Mouse (Mus musculus) E14TG2a.4 (cell line): ENCODE data around the gene Psmd11.
"Not testable (repeated sequence)": the region's sequence is repeated elsewhere in the genome, so short reads cannot be mapped to it uniquely, and the experiment has no call there.

Experiments used
- H3K27me3 ChIP-seq: 2 replicates; pipeline ENCODE4 v1.6.1; 2014; ENCODE audit warnings: low read length, control low read depth; ENCODE audit not compliant: insufficient read depth
- H3K36me3 ChIP-seq: 2 replicates; pipeline ENCODE4 v1.6.1; 2014; ENCODE audit warnings: low read length, control low read depth; ENCODE audit not compliant: insufficient read depth
- H3K4me1 ChIP-seq: replicated peaks from 2 replicates; pipeline ENCODE4 v1.6.1; 2014; ENCODE audit warnings: low read depth, low read length, control low read depth
- H3K4me3 ChIP-seq: replicated peaks from 2 replicates; pipeline ENCODE4 v1.5.1; 2014; ENCODE audit warnings: mild to moderate bottlenecking, low read length
- H3K9me3 ChIP-seq: 2 replicates; pipeline ENCODE4 v1.6.1; 2014; ENCODE audit warnings: low read length, control low read depth
- CTCF ChIP-seq: conservative IDR thresholded peaks from 2 replicates; pipeline ENCODE4 v1.5.1; 2014; ENCODE audit warnings: low read length
- NANOG ChIP-seq: IDR thresholded peaks from 2 replicates; pipeline ENCODE4 v1.6.1; 2014; ENCODE audit warnings: borderline replicate concordance, low read length, mixed read lengths
- POU5F1 ChIP-seq: IDR thresholded peaks from 2 replicates; pipeline ENCODE4 v1.6.1; 2014; ENCODE audit warnings: low read length, borderline replicate concordance

The Psmd11 gene

DNA sequence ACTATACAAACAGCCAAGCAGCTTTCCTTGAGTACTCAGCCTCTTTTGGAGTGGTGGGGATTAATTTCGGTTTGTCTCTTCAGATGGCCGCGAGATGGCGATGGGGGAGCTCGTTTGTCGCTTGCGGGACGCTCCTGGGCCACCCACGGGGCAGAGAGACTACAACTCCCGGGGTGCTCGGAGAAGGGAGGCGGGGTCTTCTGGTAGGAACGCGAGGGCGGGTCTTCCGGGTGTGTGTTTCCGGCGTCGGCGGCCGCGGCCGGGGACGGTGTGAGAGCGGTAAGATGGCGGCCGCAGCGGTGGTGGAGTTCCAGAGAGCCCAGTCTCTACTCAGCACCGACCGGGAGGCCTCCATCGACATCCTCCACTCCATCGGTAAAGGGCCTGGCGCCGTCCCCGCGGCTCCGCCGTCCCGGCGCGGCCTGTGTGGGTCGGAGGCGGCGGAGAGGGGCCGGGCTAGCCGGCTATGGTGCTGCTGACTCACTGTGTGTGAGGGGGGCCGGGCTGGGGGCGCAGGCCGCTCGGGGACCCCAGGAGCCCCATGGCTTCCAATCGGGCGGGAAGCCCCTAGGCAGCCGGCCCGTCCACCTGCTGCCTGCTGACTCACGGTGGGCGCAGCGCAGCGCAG is at the start of gene Psmd11:
TSS of gene Psmd11 (plus strand) at position 235 of the 628 bp plus-strand sequence.
- H3K27me3 ChIP-seq, result no peaks in the 10 kb centered on the region
- H3K4me3 ChIP-seq, result peak within 1 kb of the TSS; percentile 99
- no peak for TF ChIP-seq NANOG
- no peak; the same call in 1 of the 2 replicates for TF ChIP-seq CTCF
- no peak for TF ChIP-seq POU5F1
- no peaks in the 10 kb centered on the region for H3K9me3 ChIP-seq
- peaks cover 18% of the 10 kb centered on the region for H3K36me3 ChIP-seq
- peaks cover 18% of the 10 kb centered on the region for H3K4me1 ChIP-seq

GRCm38 (mm10) chr11:80379184-80379583 is 49.2 kb upstream of the Psmd11 start:
- peaks cover 16% of the 10 kb centered on the region for H3K36me3 ChIP-seq
- not testable (repeated sequence) for H3K4me3 ChIP-seq, H3K9me3 ChIP-seq, H3K27me3 ChIP-seq
- peaks cover 18% of the 10 kb centered on the region for H3K4me1 ChIP-seq

- no peaks in the 10 kb centered on the region for H3K27me3 ChIP-seq
- no peak for TF ChIP-seq NANOG
- no peak for TF ChIP-seq CTCF
- no peak for TF ChIP-seq POU5F1
- H3K36me3 ChIP-seq, result peaks cover 36% of the 10 kb centered on the region
- H3K9me3 ChIP-seq, result no peaks in the 10 kb centered on the region
- peaks cover 41% of the 10 kb centered on the region for H3K4me1 ChIP-seq
- peak overlapping the region; percentile 99 for H3K4me3 ChIP-seq
Measured at GRCm38 (mm10) chr11:80382626-80383018, 45.8 kb upstream of the Psmd11 start.

DNA sequence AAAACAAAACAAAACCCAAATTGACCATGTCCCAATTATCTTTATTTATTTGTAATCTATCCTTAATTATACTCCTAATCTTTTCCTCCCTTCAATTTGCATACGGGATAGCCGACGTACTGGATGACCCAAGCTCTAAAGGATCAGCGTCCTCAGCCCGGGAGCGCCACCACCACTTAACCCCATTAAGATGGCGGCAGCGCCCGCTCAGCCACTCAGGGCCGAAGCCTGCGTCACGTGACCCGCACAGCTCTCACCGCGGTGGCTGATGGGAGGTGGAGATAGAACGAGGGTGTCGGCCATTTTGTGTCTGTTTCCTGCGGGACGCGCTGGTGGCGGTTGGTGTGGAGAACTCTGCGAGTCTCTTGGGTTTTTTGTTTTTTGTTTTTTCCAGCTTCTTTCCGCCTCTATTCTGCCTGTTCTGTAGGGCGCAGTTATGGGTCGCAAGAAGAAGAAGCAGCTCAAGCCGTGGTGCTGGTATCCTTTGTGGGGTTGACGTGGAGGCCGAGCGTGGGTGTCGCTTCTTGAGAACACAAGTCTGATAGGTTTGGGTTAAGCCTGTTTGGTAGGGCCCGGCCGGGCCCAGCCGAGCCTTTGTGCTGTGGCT is 45.3 kb upstream of the Psmd11 start, which contains the start of gene Zfp207:
TSS of gene Zfp207 (plus strand) at position 261 of the 607 bp plus-strand sequence.
- no peak for TF ChIP-seq NANOG
- TF ChIP-seq POU5F1, result no peak
- no peak for TF ChIP-seq CTCF
- peaks cover 43% of the 10 kb centered on the region for H3K4me1 ChIP-seq
- no peaks in the 10 kb centered on the region for H3K27me3 ChIP-seq
- peaks cover 41% of the 10 kb centered on the region for H3K36me3 ChIP-seq
- H3K9me3 ChIP-seq, result no peaks in the 10 kb centered on the region
- peak within 1 kb of the TSS; percentile 99 for H3K4me3 ChIP-seq

DNA sequence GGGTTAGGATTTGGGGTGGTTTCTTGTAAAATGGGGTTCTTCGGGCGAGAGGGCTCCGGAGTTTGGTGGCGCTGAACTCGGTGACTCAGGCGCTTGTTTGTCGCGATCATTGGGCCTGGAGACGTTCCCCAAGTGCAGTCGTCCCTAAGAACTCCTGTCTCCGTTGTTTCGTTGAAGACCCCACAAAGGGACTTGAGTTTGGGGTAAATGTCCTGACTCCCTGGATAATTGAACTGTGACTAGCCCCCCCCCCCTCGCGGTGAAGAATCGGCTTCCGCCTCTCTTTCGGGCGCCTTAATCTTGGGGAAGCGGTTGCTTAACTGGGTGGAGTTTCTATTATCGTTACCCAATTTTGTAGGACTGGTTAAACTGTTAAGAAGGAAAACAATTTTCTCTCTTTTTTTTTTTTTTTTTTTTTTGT is 44.8 kb upstream of the Psmd11 start:
- Histone ChIP-seq H3K27me3 (no peaks in the 10 kb centered on the region), H3K36me3 (peaks cover 46% of the 10 kb centered on the region), H3K9me3 (no peaks in the 10 kb centered on the region), H3K4me3 (peak overlapping the region; percentile 99), H3K4me1 (peaks cover 43% of the 10 kb centered on the region)
- TF ChIP-seq NANOG (no peak), CTCF (no peak), POU5F1 (no peak)

DNA sequence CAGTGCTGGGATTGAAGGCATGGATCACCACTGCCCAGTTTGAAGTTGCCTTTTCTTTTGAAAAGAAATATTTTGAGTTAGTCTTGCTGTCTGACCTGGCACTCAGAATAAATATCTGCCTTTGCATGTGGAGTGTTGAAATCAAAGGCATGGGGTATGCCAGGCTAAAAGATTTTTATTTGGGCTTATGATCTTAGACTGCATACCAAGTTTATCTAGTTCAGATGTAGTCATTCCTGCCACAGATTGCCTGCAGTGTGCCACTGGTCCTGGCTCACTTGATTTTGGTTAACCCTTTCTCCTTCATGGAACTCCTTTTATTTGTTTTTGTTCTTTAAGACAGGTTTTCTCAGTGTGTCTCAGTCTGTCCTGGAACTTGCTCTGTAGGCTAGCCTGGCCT is 44.0 kb upstream of the Psmd11 start:
- H3K36me3 ChIP-seq, result peaks cover 54% of the 10 kb centered on the region
- TF ChIP-seq NANOG (no peak), CTCF (no peak), POU5F1 (no peak)
- peaks cover 46% of the 10 kb centered on the region for H3K4me1 ChIP-seq
- peak overlapping the region; percentile 99 for H3K4me3 ChIP-seq
- H3K9me3 ChIP-seq, result no peaks in the 10 kb centered on the region
- no peaks in the 10 kb centered on the region for H3K27me3 ChIP-seq

- Histone ChIP-seq H3K36me3 (peaks cover 60% of the 10 kb centered on the region), H3K27me3 (no peaks in the 10 kb centered on the region), H3K4me3 (peak overlapping the region; percentile 99), H3K9me3 (no peaks in the 10 kb centered on the region), H3K4me1 (peaks cover 46% of the 10 kb centered on the region)
- no peak for TF ChIP-seq CTCF
- no peak for TF ChIP-seq POU5F1
- no peak for TF ChIP-seq NANOG
Measured at GRCm38 (mm10) chr11:80385055-80385454, 43.4 kb upstream of the Psmd11 start.

DNA sequence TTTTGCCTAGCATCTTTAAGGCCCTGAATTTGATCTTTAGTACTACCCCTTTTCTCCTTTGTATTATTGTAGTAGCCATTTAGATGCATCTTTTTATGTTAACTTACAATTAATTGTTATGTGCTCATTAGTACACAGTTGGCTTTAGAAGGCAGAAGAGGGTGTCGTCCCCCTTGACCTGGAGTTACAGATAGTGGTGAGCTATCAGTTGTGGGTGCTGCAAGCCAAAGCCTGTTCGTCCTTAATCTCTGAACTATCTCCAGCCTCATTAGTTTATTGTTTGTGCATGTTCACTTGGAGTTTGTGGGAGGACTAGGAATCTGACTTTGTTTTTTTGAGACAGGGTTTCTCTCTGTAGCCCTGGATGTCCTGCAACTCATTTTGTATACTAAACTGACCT is 41.6 kb upstream of the Psmd11 start:
- no peaks in the 10 kb centered on the region for H3K27me3 ChIP-seq
- no peak for TF ChIP-seq POU5F1
- no peak for TF ChIP-seq CTCF
- TF ChIP-seq NANOG, result no peak
- H3K4me1 ChIP-seq, result peaks cover 44% of the 10 kb centered on the region
- no peaks in the 10 kb centered on the region for H3K9me3 ChIP-seq
- H3K4me3 ChIP-seq, result peak overlapping the region; percentile 99; the same call in 1 of the 2 replicates
- H3K36me3 ChIP-seq, result peaks cover 77% of the 10 kb centered on the region

- no peaks in the 10 kb centered on the region for H3K27me3 ChIP-seq
- no peak overlapping the region for H3K4me3 ChIP-seq
- H3K36me3 ChIP-seq, result peaks cover 99% of the 10 kb centered on the region
- TF ChIP-seq NANOG, result no peak
- TF ChIP-seq POU5F1, result no peak
- TF ChIP-seq CTCF, result no peak
- peaks cover 35% of the 10 kb centered on the region for H3K4me1 ChIP-seq
- no peaks in the 10 kb centered on the region for H3K9me3 ChIP-seq
Measured at GRCm38 (mm10) chr11:80389885-80390284, 38.5 kb upstream of the Psmd11 start.
